Mouse (Mus musculus) lung, postnatal 0 days (tissue): ENCODE measurements around the gene Faf2.

ENCODE experiments used
- CTCF ChIP-seq: IDR thresholded peaks from 2 replicates; pipeline ENCODE4 v1.5.1; 2016; ENCODE audit warnings: antibody characterized with exemption, mild to moderate bottlenecking
- EP300 ChIP-seq: IDR thresholded peaks from 2 replicates; pipeline ENCODE4 v1.6.1; 2016; ENCODE audit warnings: antibody characterized with exemption, mild to moderate bottlenecking, control low read depth

- TF ChIP-seq CTCF = no peak
- TF ChIP-seq EP300 = no peak
These were observed 31.3 kb upstream of the Faf2 start, which contains the start of the genes Nop16 and Higd2a for GRCm38 (mm10) chr13:54589996-54590951.
